Mouse (Mus musculus): ENCODE data around the gene Zfp819. TPM values are rescaled to one million over a fixed set of nuclear protein-coding genes. Genes with fewer than 3 reads are reported as not detected.
"Not testable (repeated sequence)": the region's sequence is repeated elsewhere in the genome, so short reads cannot be mapped to it uniquely, and the experiment has no call there.

Gene Zfp819
- polyA plus RNA-seq, 1 experiment from 2014 or later: 0.37 TPM

DNA sequence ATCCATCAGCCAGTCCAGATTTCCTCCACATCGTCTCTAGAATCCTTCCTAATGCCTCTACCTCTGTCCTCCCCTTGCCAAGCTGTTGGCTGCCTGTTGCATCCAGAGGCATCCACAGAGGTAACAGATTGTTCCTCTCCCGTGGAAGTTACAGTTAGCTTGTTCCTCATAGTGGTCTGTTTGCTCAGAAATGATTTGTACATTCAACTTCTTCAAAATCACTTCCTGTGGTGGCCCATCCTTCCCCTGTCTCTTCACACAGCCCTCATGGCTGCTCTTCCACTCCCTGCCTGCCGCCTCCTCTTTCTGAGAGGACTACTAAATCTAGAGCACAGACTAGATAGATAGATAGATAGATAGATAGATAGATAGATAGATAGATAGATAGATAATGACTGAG is 47.5 kb downstream of the Zfp819 start:
- Histone ChIP-seq H3K27me3 (no peaks in the 10 kb centered on the region), H3K9ac (no peak overlapping the region), H3K9me3 (replicated peaks) (no peaks in the 10 kb centered on the region; the same call in 1 of the 2 replicates), H3K4me3 (no peak overlapping the region), H3K4me1 (no peaks in the 10 kb centered on the region), H3K27ac (no peak overlapping the region), H3K4me2 (no peak overlapping the region), H3K36me3 (ENCODE audit: poor library complexity, severe bottlenecking) (no peaks in the 10 kb centered on the region)
- WGBS: 87% methylated on average over 3 of the region's 3 CpGs
- no peak for ATAC-seq

DNA sequence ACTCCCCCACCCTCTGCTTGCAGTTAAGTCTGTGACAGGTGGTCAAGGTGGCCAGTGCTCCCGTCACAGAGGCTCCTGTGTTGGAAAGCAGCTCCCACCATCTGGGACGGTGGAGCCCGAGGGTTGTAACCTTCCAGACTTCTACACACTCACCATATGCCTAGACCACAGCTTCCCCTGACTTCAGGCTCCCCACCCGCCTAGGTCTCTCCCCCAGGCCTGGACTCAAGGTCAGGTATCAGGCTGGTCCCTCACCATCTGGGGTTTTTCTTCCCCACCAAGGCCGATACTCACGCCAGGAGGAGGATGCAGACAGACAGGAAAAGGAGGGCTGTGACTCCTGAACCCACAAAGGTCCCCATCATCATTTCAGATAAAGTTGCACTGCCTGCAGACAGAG is 49.3 kb downstream of the Zfp819 start:
- Histone ChIP-seq H3K4me2 (no peak overlapping the region), H3K9ac (no peak overlapping the region), H3K4me1 (no peaks in the 10 kb centered on the region), H3K27ac (no peak overlapping the region), H3K9me3 (replicated peaks) (no peaks in the 10 kb centered on the region; the same call in 1 of the 2 replicates), H3K36me3 (ENCODE audit: poor library complexity, severe bottlenecking) (no peaks in the 10 kb centered on the region), H3K4me3 (no peak overlapping the region), H3K27me3 (no peaks in the 10 kb centered on the region)
- 76% methylated on average over 6 of the region's 6 CpGs for WGBS
- no peak for ATAC-seq

DNA sequence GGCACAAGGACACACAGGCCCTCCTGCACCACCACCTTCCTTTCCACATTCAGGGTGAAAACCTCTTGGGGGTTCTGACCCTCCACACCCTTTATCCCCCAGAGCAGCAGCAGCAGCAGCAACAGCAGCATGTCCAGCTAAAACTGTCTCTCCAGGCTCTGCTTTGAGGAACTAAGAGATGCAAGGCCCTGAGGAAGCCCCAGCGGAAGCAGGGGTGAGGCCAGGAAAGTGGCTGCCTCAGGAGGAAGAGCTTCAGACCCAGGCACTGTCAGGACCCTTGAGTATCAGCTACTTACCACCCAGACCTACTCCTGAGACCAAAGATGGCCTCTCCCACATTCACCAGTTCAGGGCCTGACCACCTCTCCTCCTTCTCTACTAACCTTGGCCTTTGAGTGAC is 53.0 kb downstream of the Zfp819 start, which contains the start of gene Siglece:
TSS of gene Siglece (minus strand) at position 160 of the 400 bp plus-strand sequence.
- Histone ChIP-seq H3K9ac (no peak within 1 kb of the TSS), H3K9me3 (replicated peaks) (no peaks in the 10 kb centered on the region), H3K4me1 (no peaks in the 10 kb centered on the region), H3K27me3 (no peaks in the 10 kb centered on the region), H3K4me2 (no peak within 1 kb of the TSS), H3K4me3 (no peak within 1 kb of the TSS), H3K27ac (no peak within 1 kb of the TSS), H3K36me3 (ENCODE audit: poor library complexity, severe bottlenecking) (no peaks in the 10 kb centered on the region)
- WGBS: 85% methylated on average over 1 of the region's 1 CpGs
- no peak for ATAC-seq

DNA sequence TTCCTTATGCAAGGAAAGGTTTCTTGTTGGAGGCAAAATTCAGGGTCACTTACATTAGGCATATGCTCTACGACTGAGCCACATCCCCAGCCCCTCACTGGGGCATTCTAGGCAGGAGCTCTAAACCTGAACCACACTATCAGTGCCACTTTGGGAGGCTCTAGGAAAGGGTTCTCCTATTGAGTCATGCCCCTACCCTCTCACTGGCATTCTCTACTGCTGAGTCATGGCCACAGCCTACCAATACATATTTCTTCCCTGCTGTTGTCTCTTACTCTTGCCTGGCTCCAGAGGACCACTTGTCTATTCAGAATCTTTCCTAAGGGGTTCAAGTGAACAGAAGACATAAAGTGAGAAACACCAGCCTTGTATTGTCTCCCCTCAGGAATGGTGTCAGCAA is 55.8 kb downstream of the Zfp819 start:
- no peak for ATAC-seq
- H3K4me3 ChIP-seq: no peak overlapping the region
- 96% methylated on average over 1 of the region's 1 CpGs for WGBS
- H3K27ac ChIP-seq: no peak overlapping the region
- H3K4me2 ChIP-seq: no peak overlapping the region
- H3K4me1 ChIP-seq: no peaks in the 10 kb centered on the region
- no peaks in the 10 kb centered on the region for H3K36me3 ChIP-seq (ENCODE audit: poor library complexity, severe bottlenecking)
- H3K27me3 ChIP-seq: no peaks in the 10 kb centered on the region
- no peaks in the 10 kb centered on the region for H3K9me3 ChIP-seq (replicated peaks)
- H3K9ac ChIP-seq: no peak overlapping the region

DNA sequence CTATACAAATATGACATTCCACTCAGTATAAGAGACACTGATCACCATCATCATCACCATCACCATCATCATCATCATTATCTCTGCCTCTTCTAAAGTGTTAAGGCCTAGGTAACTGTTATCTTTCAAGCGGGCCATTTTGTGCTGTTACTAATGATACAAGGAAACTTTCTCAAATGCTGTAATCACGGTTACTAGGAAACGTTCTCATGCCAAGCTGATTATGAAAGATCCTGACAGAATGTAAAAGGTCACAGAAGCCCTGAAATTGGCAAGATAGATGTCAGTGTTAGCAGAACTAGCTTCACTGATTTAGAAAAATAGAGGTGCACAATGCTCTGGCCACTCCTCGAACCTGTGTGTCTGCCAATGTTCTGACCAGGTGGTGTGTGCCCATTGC is 60.3 kb downstream of the Zfp819 start:
- H3K4me1 ChIP-seq; H3K9me3 ChIP-seq (replicated peaks); H3K36me3 ChIP-seq (ENCODE audit: poor library complexity, severe bottlenecking); H3K9ac ChIP-seq; ATAC-seq; H3K4me2 ChIP-seq; H3K27ac ChIP-seq; H3K4me3 ChIP-seq; H3K27me3 ChIP-seq: not testable (repeated sequence)
- WGBS: 95% methylated on average over 4 of the region's 4 CpGs

Other genes with a start within 250 kb of the Zfp819 start
- not detected in 2 replicates for gene Siglecg, start 199.0 kb upstream of the Zfp819 start, polyA plus RNA-seq (2015; fragmentation: Nextera tagmentation; extraction: Ambion mirVana)
- gene Lim2, start 179.5 kb upstream of the Zfp819 start, polyA plus RNA-seq (2015; fragmentation: Nextera tagmentation; extraction: Ambion mirVana): not detected in 2 replicates
- gene Nkg7, start 170.1 kb upstream of the Zfp819 start, polyA plus RNA-seq (2015; fragmentation: Nextera tagmentation; extraction: Ambion mirVana): not detected in 2 replicates
- gene Cldnd2, start 166.4 kb upstream of the Zfp819 start, polyA plus RNA-seq (2015; fragmentation: Nextera tagmentation; extraction: Ambion mirVana): not detected in 2 replicates
- gene Etfb, start 163.1 kb upstream of the Zfp819 start, polyA plus RNA-seq (2015; fragmentation: Nextera tagmentation; extraction: Ambion mirVana): 152 and 167 TPM in 2 replicates
- gene Gm45233, start 163.0 kb upstream of the Zfp819 start, polyA plus RNA-seq (2015; fragmentation: Nextera tagmentation; extraction: Ambion mirVana): 0.26 and 0.47 TPM in 2 replicates
- gene Vsig10l, start 144.0 kb upstream of the Zfp819 start, polyA plus RNA-seq (2015; fragmentation: Nextera tagmentation; extraction: Ambion mirVana): 4.2 and 4.9 TPM in 2 replicates
- 3.7 and 4.9 TPM in 2 replicates for gene Iglon5, start 117.1 kb upstream of the Zfp819 start, polyA plus RNA-seq (2015; fragmentation: Nextera tagmentation; extraction: Ambion mirVana)
- not detected in 2 replicates for gene 4931406B18Rik, start 101.2 kb upstream of the Zfp819 start, polyA plus RNA-seq (2015; fragmentation: Nextera tagmentation; extraction: Ambion mirVana)
- gene Cd33, start 62.7 kb upstream of the Zfp819 start, polyA plus RNA-seq (2015; fragmentation: Nextera tagmentation; extraction: Ambion mirVana): 0.57 and 1.5 TPM in 2 replicates
- gene Zfp658, start 44.9 kb upstream of the Zfp819 start, polyA plus RNA-seq (2015; fragmentation: Nextera tagmentation; extraction: Ambion mirVana): 8.8 and 9.4 TPM in 2 replicates
- 13.2 and 16.0 TPM in 2 replicates for gene Zfp719, start 27.6 kb upstream of the Zfp819 start, polyA plus RNA-seq (2015; fragmentation: Nextera tagmentation; extraction: Ambion mirVana)
- gene Ceacam18, start 27.5 kb downstream of the Zfp819 start, polyA plus RNA-seq (2015; fragmentation: Nextera tagmentation; extraction: Ambion mirVana): not detected in 2 replicates
- gene Siglece, start 53.0 kb downstream of the Zfp819 start, polyA plus RNA-seq (2015; fragmentation: Nextera tagmentation; extraction: Ambion mirVana): 0.17 and 0.28 TPM in 2 replicates
- 20.2 and 23.1 TPM in 2 replicates for gene Ctu1, start 64.8 kb downstream of the Zfp819 start, polyA plus RNA-seq (2015; fragmentation: Nextera tagmentation; extraction: Ambion mirVana)
- not detected in 2 replicates for gene Klk14, start 83.2 kb downstream of the Zfp819 start, polyA plus RNA-seq (2015; fragmentation: Nextera tagmentation; extraction: Ambion mirVana)
- not detected in 2 replicates for gene Klk13, start 105.4 kb downstream of the Zfp819 start, polyA plus RNA-seq (2015; fragmentation: Nextera tagmentation; extraction: Ambion mirVana)
- not detected in 2 replicates for gene Klk12, start 161.7 kb downstream of the Zfp819 start, polyA plus RNA-seq (2015; fragmentation: Nextera tagmentation; extraction: Ambion mirVana)
- not detected in 2 replicates for gene Klk11, start 167.4 kb downstream of the Zfp819 start, polyA plus RNA-seq (2015; fragmentation: Nextera tagmentation; extraction: Ambion mirVana)
- not detected in 2 replicates for gene Klk10, start 173.9 kb downstream of the Zfp819 start, polyA plus RNA-seq (2015; fragmentation: Nextera tagmentation; extraction: Ambion mirVana)
- gene Klk9, start 184.7 kb downstream of the Zfp819 start, polyA plus RNA-seq (2015; fragmentation: Nextera tagmentation; extraction: Ambion mirVana): not detected in 2 replicates
- gene Klk8, start 190.4 kb downstream of the Zfp819 start, polyA plus RNA-seq (2015; fragmentation: Nextera tagmentation; extraction: Ambion mirVana): 4.8 and 5.5 TPM in 2 replicates
- not detected in 2 replicates for gene Klk7, start 204.1 kb downstream of the Zfp819 start, polyA plus RNA-seq (2015; fragmentation: Nextera tagmentation; extraction: Ambion mirVana)
- gene Klk6, start 217.3 kb downstream of the Zfp819 start, polyA plus RNA-seq (2015; fragmentation: Nextera tagmentation; extraction: Ambion mirVana): not detected in 2 replicates
- gene Klk5, start 234.8 kb downstream of the Zfp819 start, polyA plus RNA-seq (2015; fragmentation: Nextera tagmentation; extraction: Ambion mirVana): not detected in 2 replicates